In genomic region chr13:74363859-74364235, GRCm38 (mm10) we compare ENCODE assay signal across 8 mouse cellular contexts. TPM values are rescaled to one million over a fixed set of nuclear protein-coding genes. Genes with fewer than 3 reads are reported as not detected.
DNase-seq lines count a peak whose midpoint lies in the region; ATAC-seq lines count a peak whose summit lies in the region.

Gene Lrrc14b (minus strand): TSS chr13:74364005.

- ATAC-seq in cerebellum, adult (ENCODE audit: insufficient number of reproducible peaks, low FRiP score, low TSS enrichment): peak; percentile 50

- DNase-seq in cerebellum, adult 11 months: no peak
- peak; percentile 30 for DNase-seq in adrenal gland, adult 8-10 months
- DNase-seq in gastrocnemius, postnatal 25 days: peak; percentile 76
- peak; percentile 28 for DNase-seq in kidney, postnatal 14 days
- no peak for DNase-seq in embryo, embryonic 10.5 days (ENCODE audit: low spot score)
- no peak for DNase-seq in right cerebral cortex, postnatal 10 days (ENCODE audit: low spot score in 2 of 2)
- DNase-seq in c-Kit-positive CD71-positive TER-119-positive erythroid progenitor cells, embryonic 14.5 days (ENCODE audit: low spot score): no peak

RNA-seq across cellular contexts. Expression of gene Lrrc14b, which starts in this region (rescaled TPM):
- 1 to 10 TPM in 2 of 4 experiments, under 1 TPM in 2; 0.66 to 1.2 (median 1.1) TPM for total RNA-seq in adrenal gland, adult 8-10 months (2022)
- 10 to 100 TPM; 69.7 to 84.2 TPM for total RNA-seq in gastrocnemius, postnatal 25 days (2021)

Comparison
In these comparisons a context has a peak if more than half of its experiments do, and no peak if none do; other contexts are left out.
1. RNA of gene Lrrc14b (total RNA-seq): 69.7 to 84.2 TPM in gastrocnemius, postnatal 25 days; 0.66 to 1.2 TPM in adrenal gland, adult 8-10 months; every median in the first group is over 10 times any median in the second.
2. DNase-seq: peak in adrenal gland, adult 8-10 months (single experiment), gastrocnemius, postnatal 25 days (single experiment) and kidney, postnatal 14 days (single experiment); none in cerebellum, adult 11 months (single experiment), embryo, embryonic 10.5 days (single experiment), right cerebral cortex, postnatal 10 days (0 of 2) and c-Kit-positive CD71-positive TER-119-positive erythroid progenitor cells, embryonic 14.5 days (single experiment).